Mouse (Mus musculus) heart, postnatal 36 days (tissue): ENCODE results near the gene Gm49340. TPM values are rescaled to one million over a fixed set of nuclear protein-coding genes. Genes with fewer than 3 reads are reported as not detected.

Experiments
- total RNA-seq, 2 experiments: library from RNA; stranded (reverse); gene quantifications; 2 replicates each; pipeline ENCODE4 v1.2.3; 2021

The Gm49340 gene
- total RNA-seq, 2 experiments from 2014 or later: not detected

Other genes with a start within 250 kb of the Gm49340 start
- gene Itgae, start 239.2 kb upstream of the Gm49340 start, total RNA-seq: under 1 TPM in 1 of 2 experiments, not detected in 1; 0.14 TPM
- under 1 TPM; 0.22 to 0.28 TPM for gene Haspin, start 191.4 kb upstream of the Gm49340 start, total RNA-seq
- gene P2rx5, start 169.3 kb upstream of the Gm49340 start, total RNA-seq: 10 to 100 TPM; 13.1 to 17.9 TPM
- gene Emc6, start 152.7 kb upstream of the Gm49340 start, total RNA-seq: 10 to 100 TPM; 82.2 to 94.1 TPM
- gene Tax1bp3, start 152.7 kb upstream of the Gm49340 start, total RNA-seq: 10 to 100 TPM; 47.1 to 48.1 TPM
- 10 to 100 TPM in 1 of 2 experiments, 1 to 10 TPM in 1; 8.3 to 13.3 TPM for gene Ctns, start 130.7 kb upstream of the Gm49340 start, total RNA-seq
- 1 to 10 TPM; 1.3 to 1.7 TPM for gene Shpk, start 130.3 kb upstream of the Gm49340 start, total RNA-seq
- gene Trpv1, start 95.4 kb upstream of the Gm49340 start, total RNA-seq: not detected
- gene Trpv3, start 62.4 kb upstream of the Gm49340 start, total RNA-seq: under 1 TPM in 1 of 2 experiments, not detected in 1; 0.05 TPM
- gene Aspa, start 145 bp upstream of the Gm49340 start, total RNA-seq: 1 to 10 TPM; 1.2 to 1.3 TPM
- gene Spata22, start within 50 bp of the Gm49340 start, total RNA-seq: not detected
- not detected for gene Olfr20, start 21.0 kb downstream of the Gm49340 start, total RNA-seq
- not detected for gene Olfr376, start 41.5 kb downstream of the Gm49340 start, total RNA-seq
- not detected for gene Olfr1, start 69.9 kb downstream of the Gm49340 start, total RNA-seq
- not detected for gene Olfr378, start 98.7 kb downstream of the Gm49340 start, total RNA-seq
- not detected for gene Olfr380, start 127.8 kb downstream of the Gm49340 start, total RNA-seq
- not detected for gene Olfr381, start 161.9 kb downstream of the Gm49340 start, total RNA-seq
- gene Olfr382, start 187.5 kb downstream of the Gm49340 start, total RNA-seq: not detected